Mouse (Mus musculus) ES-E14 (cell line): ENCODE results near the gene Cops6.

ENCODE experiments used
- CHD2 ChIP-seq: IDR thresholded peaks from 2 replicates; pipeline ENCODE4 v1.6.1; 2014; ENCODE audit warnings: mild to moderate bottlenecking, low read depth, low read length, inconsistent platforms
- ZC3H11A ChIP-seq: IDR thresholded peaks from 2 replicates; pipeline ENCODE4 v1.6.1; 2012; ENCODE audit warnings: low read depth, mild to moderate bottlenecking, inconsistent platforms, low read length, borderline replicate concordance

GRCm38 (mm10) chr5:138171695-138172491, 11.0 kb downstream of the Cops6 start, which contains the start of the genes Ap4m1 and Mcm7:
- TF ChIP-seq CHD2 = peak; percentile 84
- no peak for TF ChIP-seq ZC3H11A
